Mouse (Mus musculus): Measurements from ENCODE around the gene Nt5c3.

The Nt5c3 gene

GRCm38 (mm10) chr6:56837166-56837565 is 86.6 kb downstream of the Nt5c3 start:
- no peak for DNase-seq (ENCODE audit: low spot score in 2 of 2)

- DNase-seq (ENCODE audit: low spot score in 2 of 2) = no peak
Measured at GRCm38 (mm10) chr6:56835532-56835931, 88.2 kb downstream of the Nt5c3 start.

DNA sequence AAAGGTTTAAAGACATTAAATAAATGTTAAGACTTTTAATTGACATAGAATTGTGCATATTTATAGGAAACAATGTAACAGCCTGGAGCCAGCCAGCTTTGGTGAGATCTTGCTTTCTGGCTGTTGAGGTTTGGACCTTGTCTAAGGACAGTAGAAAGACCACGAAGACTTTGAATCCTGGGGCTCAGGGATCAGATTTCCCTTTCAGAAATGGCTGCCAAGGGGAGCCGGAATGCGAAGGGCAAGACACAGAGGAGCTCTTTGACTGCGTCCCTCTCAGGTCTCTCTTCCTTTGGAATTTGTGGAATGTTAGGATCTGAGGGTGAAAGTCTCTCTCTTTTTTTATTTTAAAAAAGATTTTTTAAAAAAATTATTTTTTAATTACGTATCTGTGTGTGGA is 89.0 kb downstream of the Nt5c3 start:
- no peak for DNase-seq (ENCODE audit: low spot score in 2 of 2)

GRCm38 (mm10) chr6:56832830-56833229 is 90.9 kb downstream of the Nt5c3 start:
- no peak for DNase-seq (ENCODE audit: low spot score in 2 of 2)

- no peak for DNase-seq (ENCODE audit: low spot score in 2 of 2)
Measured at GRCm38 (mm10) chr6:56832407-56832796, 91.3 kb downstream of the Nt5c3 start.
